ENCODE assay signal across 9 mouse cellular contexts in the genomic region with DNA sequence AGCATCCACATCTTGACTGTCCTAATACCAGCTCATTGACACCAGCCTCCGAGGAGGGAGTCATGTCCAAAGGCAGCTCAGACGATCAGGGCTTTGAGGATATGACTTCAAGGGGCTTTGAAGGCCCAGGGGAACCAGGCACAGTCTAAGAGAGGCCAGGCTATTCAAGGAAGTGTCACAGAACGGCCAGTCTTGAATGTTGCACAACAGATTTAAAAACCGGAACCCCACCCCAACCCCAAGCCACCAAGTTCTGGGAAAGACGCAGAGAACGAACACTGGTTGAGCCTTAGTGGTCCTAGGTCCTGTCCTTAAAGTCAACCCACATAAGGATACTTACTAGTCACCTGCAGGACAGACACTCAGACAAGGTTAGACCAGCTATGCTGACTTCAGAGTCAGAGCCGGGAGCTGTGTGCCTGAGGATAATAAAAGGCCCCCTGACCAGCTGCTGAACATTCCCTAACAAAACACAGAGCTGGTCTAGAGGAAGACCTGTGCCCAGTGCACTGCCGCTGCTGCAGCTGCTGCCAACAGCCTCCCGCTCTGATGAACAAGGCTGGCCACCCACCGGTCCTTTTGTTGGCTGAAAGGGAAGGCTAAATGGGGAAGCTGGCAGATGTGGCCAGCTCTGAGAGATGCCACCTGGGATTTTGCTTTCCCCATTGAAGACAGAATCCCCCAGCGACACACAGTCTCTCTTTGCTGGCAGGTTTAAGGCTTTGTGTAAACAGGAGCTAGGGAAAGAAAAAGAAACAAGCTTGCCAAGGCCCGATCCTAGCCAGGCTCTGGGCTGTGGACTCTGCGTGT. TPM values are rescaled to one million over a fixed set of nuclear protein-coding genes. Genes with fewer than 3 reads are reported as not detected.
A peak's percentile ranks its signal among the peaks of the same experiment; 100 is the strongest.
DNase-seq lines count a peak whose midpoint lies in the region; ATAC-seq and TF ChIP-seq lines count a peak whose summit lies in the region.
"Had no signal": no experiment of that assay in that cellular context is flagged by ENCODE, and none has a peak within 500 bp of the region (broad histone marks: within the 10 kb centered on the region; RNA-seq: fewer than 3 reads in every experiment).

No protein-coding gene starts in this region.

- ATAC-seq in intestine, embryonic 14.5 days (replicated peaks; ENCODE audit: low FRiP score, low TSS enrichment, low read depth) = no peak
- ATAC-seq in intestine, postnatal 0 days = no peak
- ATAC-seq in forebrain, embryonic 12.5 days (ENCODE audit: low FRiP score) = peak; percentile 27; the same call in 1 of the 2 replicates
- no peak for ATAC-seq in limb, embryonic 12.5 days (ENCODE audit: insufficient number of reproducible peaks, insufficient read depth, low FRiP score, low TSS enrichment, low read depth)
- no peak for ATAC-seq in kidney, embryonic 15.5 days (replicated peaks; ENCODE audit: low FRiP score)
- ATAC-seq in liver, embryonic 11.5 days (replicated peaks; ENCODE audit: low FRiP score) = no peak

- peaks cover 11% of the 10 kb centered on the region; the same call in 1 of the 2 replicates for H3K4me1 ChIP-seq in intestine, embryonic 14.5 days (replicated peaks; ENCODE audit: control insufficient read depth, insufficient read depth, low read length)
- no peaks in the 10 kb centered on the region for H3K4me1 ChIP-seq in intestine, postnatal 0 days (replicated peaks; ENCODE audit: control insufficient read depth, insufficient read depth, low read length)
- peaks cover 36% of the 10 kb centered on the region for H3K4me1 ChIP-seq in forebrain, embryonic 12.5 days
- peaks cover 37% of the 10 kb centered on the region for H3K4me1 ChIP-seq in limb, embryonic 12.5 days (replicated peaks)
- H3K4me1 ChIP-seq in kidney, embryonic 15.5 days = peaks cover 17% of the 10 kb centered on the region
- H3K4me1 ChIP-seq in liver, embryonic 11.5 days (replicated peaks; ENCODE audit: control insufficient read depth, insufficient read depth, low read length) = no peaks in the 10 kb centered on the region
- H3K4me1 ChIP-seq: megakaryocyte, embryonic 14.5 days had no signal

- no peak overlapping the region for H3ac ChIP-seq in myocyte (ENCODE audit: control insufficient read depth, insufficient read length)

- H3K4me2 ChIP-seq in intestine, embryonic 14.5 days (ENCODE audit: low read length) = no peak overlapping the region
- no peak overlapping the region for H3K4me2 ChIP-seq in intestine, postnatal 0 days (replicated peaks; ENCODE audit: low read depth)
- H3K4me2 ChIP-seq in forebrain, embryonic 12.5 days = no peak overlapping the region
- H3K4me2 ChIP-seq in limb, embryonic 12.5 days = no peak overlapping the region
- no peak overlapping the region for H3K4me2 ChIP-seq in myocyte (ENCODE audit: low read depth)
- H3K4me2 ChIP-seq in kidney, embryonic 15.5 days = no peak overlapping the region
- no peak overlapping the region for H3K4me2 ChIP-seq in liver, embryonic 11.5 days

- H3K36me3 ChIP-seq in intestine, embryonic 14.5 days (ENCODE audit: control insufficient read depth, insufficient read depth, low read length) = no peaks in the 10 kb centered on the region
- H3K36me3 ChIP-seq in intestine, postnatal 0 days (ENCODE audit: control insufficient read depth, insufficient read depth) = no peaks in the 10 kb centered on the region
- H3K36me3 ChIP-seq in forebrain, embryonic 12.5 days (replicated peaks) = no peaks in the 10 kb centered on the region
- H3K36me3 ChIP-seq in limb, embryonic 12.5 days = no peaks in the 10 kb centered on the region
- H3K36me3 ChIP-seq in myocyte (ENCODE audit: control insufficient read depth, insufficient read depth) = no peaks in the 10 kb centered on the region
- H3K36me3 ChIP-seq in kidney, embryonic 15.5 days = no peaks in the 10 kb centered on the region
- H3K36me3 ChIP-seq in liver, embryonic 11.5 days (ENCODE audit: control insufficient read depth, insufficient read depth, low read length) = no peaks in the 10 kb centered on the region

- H3K27me3 ChIP-seq in intestine, embryonic 14.5 days (replicated peaks; ENCODE audit: control insufficient read depth, insufficient read depth, low read length) = no peaks in the 10 kb centered on the region
- H3K27me3 ChIP-seq in intestine, postnatal 0 days (replicated peaks; ENCODE audit: control insufficient read depth, insufficient read depth, low read length) = no peaks in the 10 kb centered on the region
- H3K27me3 ChIP-seq in forebrain, embryonic 12.5 days = peaks cover 9% of the 10 kb centered on the region
- peaks cover 7% of the 10 kb centered on the region; the same call in 1 of the 2 replicates for H3K27me3 ChIP-seq in limb, embryonic 12.5 days
- peaks cover 8% of the 10 kb centered on the region for H3K27me3 ChIP-seq in myocyte (ENCODE audit: control insufficient read depth, insufficient read depth, insufficient read length)
- no peaks in the 10 kb centered on the region for H3K27me3 ChIP-seq in kidney, embryonic 15.5 days
- peaks cover 18% of the 10 kb centered on the region for H3K27me3 ChIP-seq in liver, embryonic 11.5 days (replicated peaks; ENCODE audit: control insufficient read depth, insufficient read depth, low read length)

- no peaks in the 10 kb centered on the region for H3K79me2 ChIP-seq in myocyte (ENCODE audit: control insufficient read depth, insufficient read depth)

- no peak for DNase-seq in intestine, embryonic 14.5 days (ENCODE audit: low spot score)
- DNase-seq in liver, embryonic 11.5 days (ENCODE audit: low spot score) = no peak
- no peak for DNase-seq in cerebellum, adult 18-20 months

- no peak for TF ChIP-seq CTCF in intestine, postnatal 0 days (IDR thresholded peaks at IDR 0.05; ENCODE audit: low read depth)

- TF ChIP-seq POLR2A in myocyte (IDR thresholded peaks at IDR 0.05; ENCODE audit: insufficient read length, low read depth) = no peak

- H3K9ac ChIP-seq in intestine, embryonic 14.5 days (ENCODE audit: low read length) = no peak overlapping the region
- no peak overlapping the region for H3K9ac ChIP-seq in intestine, postnatal 0 days (ENCODE audit: low read depth, low read length)
- H3K9ac ChIP-seq in forebrain, embryonic 12.5 days = no peak overlapping the region
- no peak overlapping the region for H3K9ac ChIP-seq in limb, embryonic 12.5 days (replicated peaks)
- no peak overlapping the region for H3K9ac ChIP-seq in kidney, embryonic 15.5 days
- no peak overlapping the region for H3K9ac ChIP-seq in liver, embryonic 11.5 days (ENCODE audit: low read depth, low read length)

- no peak overlapping the region for H3K4me3 ChIP-seq in intestine, embryonic 14.5 days (ENCODE audit: low read depth, low read length)
- H3K4me3 ChIP-seq in intestine, postnatal 0 days (ENCODE audit: low read depth, low read length) = no peak overlapping the region
- H3K4me3 ChIP-seq in forebrain, embryonic 12.5 days (replicated peaks) = no peak overlapping the region
- H3K4me3 ChIP-seq in limb, embryonic 12.5 days (replicated peaks) = no peak overlapping the region
- H3K4me3 ChIP-seq in myocyte = no peak overlapping the region
- no peak overlapping the region for H3K4me3 ChIP-seq in kidney, embryonic 15.5 days (replicated peaks)
- H3K4me3 ChIP-seq in liver, embryonic 11.5 days (ENCODE audit: low read depth, low read length) = no peak overlapping the region
- H3K4me3 ChIP-seq: megakaryocyte, embryonic 14.5 days had no signal

- WGBS in intestine, embryonic 14.5 days = 39% methylated on average over 13 of the region's 13 CpGs
- WGBS in intestine, postnatal 0 days = 43% methylated on average over 13 of the region's 13 CpGs
- 33% methylated on average over 13 of the region's 13 CpGs for WGBS in forebrain, embryonic 12.5 days
- 44% methylated on average over 13 of the region's 13 CpGs for WGBS in limb, embryonic 12.5 days
- WGBS in kidney, embryonic 15.5 days = 41% methylated on average over 13 of the region's 13 CpGs
- 49% methylated on average over 13 of the region's 13 CpGs for WGBS in liver, embryonic 11.5 days

- H3K9me3 ChIP-seq in intestine, embryonic 14.5 days (ENCODE audit: control insufficient read depth, low read length) = no peaks in the 10 kb centered on the region
- no peaks in the 10 kb centered on the region for H3K9me3 ChIP-seq in intestine, postnatal 0 days (ENCODE audit: control insufficient read depth)
- no peaks in the 10 kb centered on the region for H3K9me3 ChIP-seq in forebrain, embryonic 12.5 days
- no peaks in the 10 kb centered on the region for H3K9me3 ChIP-seq in limb, embryonic 12.5 days
- H3K9me3 ChIP-seq in kidney, embryonic 15.5 days (replicated peaks) = no peaks in the 10 kb centered on the region
- H3K9me3 ChIP-seq in liver, embryonic 11.5 days (ENCODE audit: control insufficient read depth, low read length) = no peaks in the 10 kb centered on the region
- H3K9me3 ChIP-seq: megakaryocyte, embryonic 14.5 days had no signal

- peak overlapping the region; percentile 62; the same call in 1 of the 2 replicates for H3K27ac ChIP-seq in intestine, embryonic 14.5 days (ENCODE audit: low read depth)
- H3K27ac ChIP-seq in intestine, postnatal 0 days (ENCODE audit: low read depth, low read length) = no peak overlapping the region
- H3K27ac ChIP-seq in forebrain, embryonic 12.5 days = peak overlapping the region; percentile 62
- H3K27ac ChIP-seq in limb, embryonic 12.5 days = peak overlapping the region; percentile 45; the same call in 1 of the 2 replicates
- H3K27ac ChIP-seq in kidney, embryonic 15.5 days = no peak overlapping the region
- H3K27ac ChIP-seq in liver, embryonic 11.5 days (ENCODE audit: low read depth, low read length) = no peak overlapping the region

TF ChIP-seq in myocyte, 11 proteins besides CTCF, POLR2A, EP300 and RAD21:
- no peak for TF ChIP-seq POLR2AphosphoS2 (IDR thresholded peaks at IDR 0.05; ENCODE audit: insufficient read length, low read depth)
- peak in 1 of 3 experiments; percentile 39 for TF ChIP-seq MYOG (IDR thresholded peaks at IDR 0.05; ENCODE audit: control insufficient read depth in 1 of 3, insufficient read depth in 1 of 3, insufficient read length in 2 of 3, low read depth in 2 of 3)
- TF ChIP-seq REST (IDR thresholded peaks at IDR 0.05; ENCODE audit: insufficient read depth, insufficient read length) = no peak
- no peak for TF ChIP-seq CEBPB (IDR thresholded peaks at IDR 0.05; ENCODE audit: insufficient read depth, poor library complexity, severe bottlenecking)
- TF ChIP-seq E2F4 (IDR thresholded peaks at IDR 0.05; ENCODE audit: insufficient read depth) = no peak
- TF ChIP-seq USF1 (IDR thresholded peaks at IDR 0.05; ENCODE audit: low read depth) = no peak
- peak in 2 of 3 experiments; percentile 12 to 55 for TF ChIP-seq MYOD1 (IDR thresholded peaks at IDR 0.05; ENCODE audit: control insufficient read depth in 1 of 3, insufficient read length in 2 of 3, low read depth in 2 of 3)

RNA-seq across cellular contexts. Expression of a gene that starts 19.8 kb away (rescaled TPM):
- polyA plus RNA-seq in intestine, embryonic 14.5 days (2014; fragmentation: Nextera tagmentation; extraction: Ambion mirVana) = 1.8 and 2.6 TPM in 2 replicates
- 0.70 and 0.82 TPM in 2 replicates for polyA plus RNA-seq in intestine, postnatal 0 days (2015; fragmentation: Nextera tagmentation; extraction: Ambion mirVana)
- 8.7 and 9.2 TPM in 2 replicates for polyA plus RNA-seq in forebrain, embryonic 12.5 days (2016; fragmentation: Nextera tagmentation; extraction: Ambion mirVana)
- 1.3 and 1.8 TPM in 2 replicates for polyA plus RNA-seq in limb, embryonic 12.5 days (2016; fragmentation: Nextera tagmentation; extraction: Ambion mirVana)
- 2.2 TPM for polyA plus RNA-seq in myocyte (2012; fragmentation: generic; extraction: Trizol)
- polyA plus RNA-seq in kidney, embryonic 15.5 days (2015; fragmentation: Nextera tagmentation; extraction: Ambion mirVana) = 2.5 and 2.6 TPM in 2 replicates
- 0.25 and 0.51 TPM in 2 replicates for polyA plus RNA-seq in liver, embryonic 11.5 days (2014; fragmentation: Nextera tagmentation; extraction: Ambion mirVana)

Comparison
In these comparisons a context has a peak if more than half of its experiments do, and no peak if none do; other contexts are left out.
1. H3K27ac ChIP-seq: peak in intestine, embryonic 14.5 days (single experiment), forebrain, embryonic 12.5 days (single experiment) and limb, embryonic 12.5 days (single experiment); none in intestine, postnatal 0 days (single experiment), kidney, embryonic 15.5 days (single experiment) and liver, embryonic 11.5 days (single experiment).